Mouse (Mus musculus): ENCODE measurements at regions not wholly inside any gene's neighbourhood (a gene's known extent, or its start where the extent isn't known, plus 50 kb on each side); places are given as distances from the start of the nearest gene placed in this dataset.
A peak's percentile ranks its signal among the peaks of the same experiment; 100 is the strongest.

DNA sequence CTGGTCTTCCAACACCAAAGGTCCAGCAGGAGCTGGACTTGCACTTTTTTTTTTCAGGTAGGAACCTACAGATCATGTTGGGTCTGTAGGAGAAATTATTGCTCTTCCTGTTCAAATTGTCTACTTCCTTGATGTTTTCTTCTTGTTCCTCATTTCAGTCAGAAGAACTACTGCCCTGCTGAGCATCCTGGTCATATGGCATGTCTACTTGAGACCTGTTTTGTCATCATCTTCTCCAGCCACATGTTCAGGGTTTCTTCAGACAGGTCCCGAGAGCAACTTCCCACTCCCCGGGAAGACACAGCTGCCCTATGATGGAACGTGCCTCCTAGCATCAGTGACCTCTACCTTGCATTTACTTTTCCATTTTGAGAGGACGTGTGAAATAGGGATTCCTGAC is 132.6 kb upstream of the Klf4 start:
- Histone ChIP-seq H3K4me2 (no peak overlapping the region), H3K27ac (ENCODE audit: low read depth) (no peak overlapping the region), H3K36me3 (ENCODE audit: insufficient read depth) (no peaks in the 10 kb centered on the region), H3K4me3 (ENCODE audit: low read depth, low read length) (no peak overlapping the region), H3K27me3 (ENCODE audit: insufficient read depth, low read length) (no peaks in the 10 kb centered on the region), H3K9ac (no peak overlapping the region), H3K9me3 (ENCODE audit: low read depth, low read length) (no peaks in the 10 kb centered on the region), H3K4me1 (ENCODE audit: insufficient read depth) (no peaks in the 10 kb centered on the region)
- WGBS = 70% methylated on average over 4 of the region's 4 CpGs
- TF ChIP-seq CTCF (IDR thresholded peaks at IDR 0.05; ENCODE audit: low read depth) = no peak
- no peak for DNase-seq
- ATAC-seq (ENCODE audit: insufficient read depth) = no peak

GRCm38 (mm10) chr4:55663856-55664255 is 131.6 kb upstream of the Klf4 start:
- Histone ChIP-seq H3K4me2 (no peak overlapping the region), H3K9me3 (ENCODE audit: low read depth, low read length) (no peaks in the 10 kb centered on the region), H3K9ac (no peak overlapping the region), H3K4me1 (ENCODE audit: insufficient read depth) (no peaks in the 10 kb centered on the region), H3K27ac (ENCODE audit: low read depth) (no peak overlapping the region), H3K4me3 (ENCODE audit: low read depth, low read length) (no peak overlapping the region), H3K36me3 (ENCODE audit: insufficient read depth) (no peaks in the 10 kb centered on the region), H3K27me3 (ENCODE audit: insufficient read depth, low read length) (no peaks in the 10 kb centered on the region)
- WGBS = 26% methylated on average over 5 of the region's 5 CpGs
- DNase-seq (no peak), ATAC-seq (ENCODE audit: insufficient read depth) (no peak)
- no peak for TF ChIP-seq CTCF (IDR thresholded peaks at IDR 0.05; ENCODE audit: low read depth)

DNA sequence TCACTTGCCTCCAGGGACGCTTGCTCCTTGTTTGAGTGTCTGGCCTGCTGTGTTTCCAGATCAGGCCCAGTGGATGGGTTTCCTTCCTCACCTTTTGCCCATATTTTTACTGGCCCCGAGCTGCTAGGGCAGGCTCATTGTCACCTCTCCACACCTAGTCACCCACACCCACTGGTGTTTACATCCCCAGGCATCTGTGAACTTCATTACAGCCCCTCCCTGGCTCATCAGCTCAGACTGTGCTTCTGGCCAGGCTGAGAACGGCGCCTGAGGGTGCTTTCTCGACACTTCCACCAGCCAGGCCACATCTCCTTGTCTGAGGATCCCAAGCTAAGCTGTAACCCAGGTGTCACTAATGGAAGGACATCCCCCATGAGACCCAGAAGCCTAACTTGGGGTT is 129.8 kb upstream of the Klf4 start:
- Histone ChIP-seq H3K4me3 (ENCODE audit: low read depth, low read length) (no peak overlapping the region), H3K27ac (ENCODE audit: low read depth) (no peak overlapping the region), H3K36me3 (ENCODE audit: insufficient read depth) (no peaks in the 10 kb centered on the region), H3K9ac (no peak overlapping the region), H3K4me1 (ENCODE audit: insufficient read depth) (no peaks in the 10 kb centered on the region), H3K4me2 (no peak overlapping the region), H3K27me3 (ENCODE audit: insufficient read depth, low read length) (no peaks in the 10 kb centered on the region), H3K9me3 (ENCODE audit: low read depth, low read length) (no peaks in the 10 kb centered on the region)
- WGBS = 59% methylated on average over 5 of the region's 5 CpGs
- ATAC-seq (ENCODE audit: insufficient read depth) (no peak), DNase-seq (no peak)
- no peak for TF ChIP-seq CTCF (IDR thresholded peaks at IDR 0.05; ENCODE audit: low read depth)

- ATAC-seq (ENCODE audit: insufficient read depth) (no peak), DNase-seq (no peak)
- no peaks in the 10 kb centered on the region for H3K27me3 ChIP-seq (ENCODE audit: insufficient read depth, low read length)
- H3K9me3 ChIP-seq (ENCODE audit: low read depth, low read length) = no peaks in the 10 kb centered on the region
- H3K4me1 ChIP-seq (ENCODE audit: insufficient read depth) = no peaks in the 10 kb centered on the region
- no peaks in the 10 kb centered on the region for H3K36me3 ChIP-seq (ENCODE audit: insufficient read depth)
- H3K4me2 ChIP-seq = no peak overlapping the region
- WGBS = 93% methylated on average over 6 of the region's 6 CpGs
- H3K9ac ChIP-seq = no peak overlapping the region
- TF ChIP-seq CTCF (IDR thresholded peaks at IDR 0.05; ENCODE audit: low read depth) = no peak
- H3K4me3 ChIP-seq (ENCODE audit: low read depth, low read length) = no peak overlapping the region
- no peak overlapping the region for H3K27ac ChIP-seq (ENCODE audit: low read depth)
These were observed 126.6 kb upstream of the Klf4 start for GRCm38 (mm10) chr4:55658904-55659303.

DNA sequence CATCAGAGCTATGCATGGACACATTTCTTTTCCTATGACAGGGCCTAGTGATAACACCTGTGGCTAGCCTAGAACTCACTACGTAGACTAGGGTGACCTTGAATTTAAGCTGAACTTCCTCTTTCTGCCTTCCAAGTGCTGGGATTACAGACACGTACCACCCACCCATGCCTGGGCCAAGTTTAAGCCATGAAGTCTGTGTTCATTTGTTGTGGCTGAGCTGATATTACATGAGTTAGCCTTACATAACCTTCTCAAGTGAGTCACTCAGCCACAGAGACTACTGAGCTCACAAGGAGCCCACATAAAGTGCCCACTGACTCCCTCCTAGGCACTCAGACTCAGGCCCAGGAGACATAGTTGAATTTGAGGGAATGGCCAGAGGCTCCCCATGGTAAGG is 123.1 kb upstream of the Klf4 start:
- no peaks in the 10 kb centered on the region for H3K36me3 ChIP-seq (ENCODE audit: insufficient read depth)

GRCm38 (mm10) chr4:55652628-55653027 is 120.4 kb upstream of the Klf4 start:
- Histone ChIP-seq H3K9ac (no peak overlapping the region), H3K27ac (ENCODE audit: low read depth) (no peak overlapping the region), H3K4me2 (peak overlapping the region; percentile 78; the same call in 1 of the 2 replicates)

More for the DNA sequence above, 123.1 kb upstream of the Klf4 start:
- H3K4me2 ChIP-seq = no peak overlapping the region
- no peak for TF ChIP-seq CTCF (IDR thresholded peaks at IDR 0.05; ENCODE audit: low read depth)
- H3K4me3 ChIP-seq (ENCODE audit: low read depth, low read length) = no peak overlapping the region
- H3K27ac ChIP-seq (ENCODE audit: low read depth) = no peak overlapping the region
- peaks cover 7% of the 10 kb centered on the region; the same call in 1 of the 2 replicates for H3K27me3 ChIP-seq (ENCODE audit: insufficient read depth, low read length)
- no peak overlapping the region for H3K9ac ChIP-seq
- WGBS = 71% methylated on average over 2 of the region's 2 CpGs
- H3K9me3 ChIP-seq (ENCODE audit: low read depth, low read length) = no peaks in the 10 kb centered on the region
- no peak for DNase-seq
- H3K4me1 ChIP-seq (ENCODE audit: insufficient read depth) = peaks cover 7% of the 10 kb centered on the region
- ATAC-seq (ENCODE audit: insufficient read depth) = no peak

GRCm38 (mm10) chr4:55651811-55652410 is 119.6 kb upstream of the Klf4 start:
- Histone ChIP-seq H3K9me3 (ENCODE audit: low read depth, low read length) (no peaks in the 10 kb centered on the region), H3K4me1 (ENCODE audit: insufficient read depth) (peaks cover 10% of the 10 kb centered on the region), H3K27me3 (ENCODE audit: insufficient read depth, low read length) (peaks cover 7% of the 10 kb centered on the region; the same call in 1 of the 2 replicates), H3K9ac (peak overlapping the region; percentile 60), H3K4me2 (peak overlapping the region; percentile 78), H3K36me3 (ENCODE audit: insufficient read depth) (no peaks in the 10 kb centered on the region), H3K4me3 (ENCODE audit: low read depth, low read length) (peak overlapping the region; percentile 50), H3K27ac (ENCODE audit: low read depth) (peak overlapping the region; percentile 94)
- peak; percentile 36; the same call in 1 of the 2 replicates for TF ChIP-seq CTCF (IDR thresholded peaks at IDR 0.05; ENCODE audit: low read depth)
- peak; percentile 75 for DNase-seq
- WGBS = 4% methylated on average over 12 of the region's 12 CpGs
- no peak; the same call in 1 of the 2 replicates for ATAC-seq (ENCODE audit: insufficient read depth)

More at GRCm38 (mm10) chr4:55652628-55653027, 120.4 kb upstream of the Klf4 start:
- no peak overlapping the region for H3K4me3 ChIP-seq (ENCODE audit: low read depth, low read length)
- no peaks in the 10 kb centered on the region for H3K36me3 ChIP-seq (ENCODE audit: insufficient read depth)
- H3K9me3 ChIP-seq (ENCODE audit: low read depth, low read length) = no peaks in the 10 kb centered on the region
- no peak for TF ChIP-seq CTCF (IDR thresholded peaks at IDR 0.05; ENCODE audit: low read depth)
- H3K27me3 ChIP-seq (ENCODE audit: insufficient read depth, low read length) = peaks cover 7% of the 10 kb centered on the region; the same call in 1 of the 2 replicates
- DNase-seq (no peak), ATAC-seq (ENCODE audit: insufficient read depth) (no peak)
- H3K4me1 ChIP-seq (ENCODE audit: insufficient read depth) = peaks cover 10% of the 10 kb centered on the region
- WGBS = 71% methylated on average over 5 of the region's 5 CpGs

Measured in lung, embryonic 14.5 days (tissue).